Mouse (Mus musculus) forebrain, embryonic 13.5 days (tissue): Measurements from ENCODE around the gene Numbl. TPM values are rescaled to one million over a fixed set of nuclear protein-coding genes. Genes with fewer than 3 reads are reported as not detected.

Experiments
- ATAC-seq: fragments of 200-750 bp; cut with Nextera tagmentation; 2 replicates; pipeline ENCODE4 v1.8.0; 2017
- H3K27ac ChIP-seq: fragments of 300-500 bp; sonication (generic); 2 replicates; pipeline ENCODE4 v1.5.1; 2015; ENCODE audit warnings: inconsistent platforms, mild to moderate bottlenecking, moderate library complexity
- H3K27me3 ChIP-seq: fragments of 300-500 bp; sonication (generic); 2 replicates; pipeline ENCODE4 v1.6.1; 2015; ENCODE audit warnings: mild to moderate bottlenecking, inconsistent platforms
- H3K36me3 ChIP-seq: fragments of 300-500 bp; sonication (generic); 2 replicates; pipeline ENCODE4 v1.6.1; 2015; ENCODE audit warnings: mild to moderate bottlenecking, inconsistent platforms; ENCODE audit not compliant: poor library complexity, severe bottlenecking
- H3K4me1 ChIP-seq: fragments of 300-500 bp; sonication (generic); 2 replicates; pipeline ENCODE4 v1.6.1; 2015; ENCODE audit warnings: inconsistent platforms
- H3K4me2 ChIP-seq: fragments of 300-500 bp; sonication (generic); 2 replicates; pipeline ENCODE4 v1.6.1; 2015; ENCODE audit warnings: inconsistent platforms, mild to moderate bottlenecking, moderate library complexity
- H3K4me3 ChIP-seq: fragments of 300-500 bp; sonication (generic); 2 replicates; pipeline ENCODE4 v1.5.1; 2015; ENCODE audit warnings: mild to moderate bottlenecking, inconsistent platforms
- H3K9ac ChIP-seq: fragments of 300-500 bp; sonication (generic); 2 replicates; pipeline ENCODE4 v1.6.1; 2015; ENCODE audit warnings: mild to moderate bottlenecking, inconsistent platforms
- H3K9me3 ChIP-seq: fragments of 300-500 bp; sonication (generic); replicated peaks from 2 replicates; pipeline ENCODE4 v1.6.1; 2016; ENCODE audit warnings: inconsistent platforms
- WGBS: fragments of 180-500 bp; shearing (Covaris S2); methylation state at CpG from one replicate; pipeline ENCODE4 v1.1.7; 2015; 5-methylcytosine and 5-hydroxymethylcytosine counted together
- polyA plus RNA-seq: library from polyadenylated mRNA; unstranded; fragments of >200 nt; fragmentation: Nextera tagmentation; extraction: Ambion mirVana; gene quantifications from 2 replicates; pipeline ENCODE4 v1.2.1, GENCODE M21; 2015

Gene Numbl
- polyA plus RNA-seq, 1 experiment from 2014 or later, result 32.3 TPM

DNA sequence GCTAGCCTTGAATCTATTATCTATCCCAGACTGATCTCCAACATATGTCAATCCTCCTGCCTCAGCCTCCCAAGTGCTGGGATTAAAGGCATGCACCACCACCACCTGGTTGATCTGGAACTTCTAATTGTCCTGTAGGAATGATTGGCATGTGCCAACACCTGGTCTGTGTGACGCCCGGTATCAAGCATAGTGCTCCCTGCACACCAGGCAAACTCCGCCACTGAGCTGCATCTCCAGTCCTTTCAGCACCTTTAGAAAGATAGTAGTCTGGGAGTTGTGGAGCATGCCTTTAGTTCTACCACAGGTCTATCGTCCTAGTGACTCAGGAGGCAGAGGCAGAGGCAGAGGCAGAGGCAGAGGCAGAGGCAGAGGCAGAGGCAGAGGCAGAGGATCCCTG is 42.1 kb downstream of the Numbl start:
- Histone ChIP-seq H3K27me3 (0 out of 2 replicates have a peak, but pooled peaks cover 3% of the 10 kb centered on the region), H3K9me3 (no peaks in the 10 kb centered on the region), H3K4me3 (no peak overlapping the region), H3K4me2 (no peak overlapping the region), H3K36me3 (no peaks in the 10 kb centered on the region), H3K4me1 (no peaks in the 10 kb centered on the region), H3K9ac (no peak overlapping the region), H3K27ac (no peak overlapping the region)
- 87% methylated on average over 4 of the region's 4 CpGs for WGBS
- no peak for ATAC-seq

DNA sequence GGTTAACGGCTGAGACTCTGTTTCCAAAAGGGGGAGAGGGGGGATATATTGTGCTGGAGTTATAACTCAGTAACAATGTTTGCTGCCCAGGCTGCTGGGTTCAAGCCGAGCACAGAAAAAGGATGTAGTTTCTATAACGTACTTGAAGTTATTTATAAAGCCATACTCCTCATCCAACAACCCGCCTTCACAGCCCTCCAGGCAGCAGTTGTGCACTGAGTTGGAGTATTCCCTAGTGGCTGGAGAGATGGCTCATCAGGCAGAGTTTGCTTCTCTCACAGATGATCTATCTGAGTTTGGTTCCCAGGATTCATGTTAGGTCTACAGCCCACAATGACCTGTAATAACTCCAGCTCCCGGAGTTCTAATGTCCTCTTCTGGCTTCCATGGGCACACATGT is 42.6 kb downstream of the Numbl start:
- H3K27ac ChIP-seq, result no peak overlapping the region
- no peak overlapping the region for H3K4me2 ChIP-seq
- 87% methylated on average over 5 of the region's 5 CpGs for WGBS
- no peaks in the 10 kb centered on the region for H3K36me3 ChIP-seq
- no peaks in the 10 kb centered on the region for H3K4me1 ChIP-seq
- H3K4me3 ChIP-seq, result no peak overlapping the region
- 0 out of 2 replicates have a peak, but pooled peaks cover 3% of the 10 kb centered on the region for H3K27me3 ChIP-seq
- H3K9ac ChIP-seq, result no peak overlapping the region
- no peaks in the 10 kb centered on the region for H3K9me3 ChIP-seq
- no peak for ATAC-seq

DNA sequence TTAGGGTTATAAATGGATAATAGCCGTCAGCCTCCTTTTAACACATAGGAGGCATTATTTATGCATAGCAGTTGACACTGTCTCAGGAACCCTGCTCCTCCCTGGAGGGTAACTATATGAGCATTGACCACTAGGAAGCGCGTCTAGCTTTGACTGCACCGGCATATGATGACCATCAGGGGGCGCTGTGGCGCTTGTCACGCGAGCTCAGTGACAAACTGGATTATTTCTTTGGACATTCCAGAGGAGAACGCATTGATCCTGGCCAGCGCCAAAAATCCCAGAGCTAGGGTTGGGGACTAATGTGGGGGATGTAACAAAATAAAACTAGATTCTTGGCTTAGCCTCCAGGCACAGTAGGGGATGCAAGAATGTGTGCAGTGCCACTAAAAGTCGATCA is 43.9 kb downstream of the Numbl start:
- H3K4me1 ChIP-seq, result no peaks in the 10 kb centered on the region
- H3K27me3 ChIP-seq, result 0 out of 2 replicates have a peak, but pooled peaks cover 3% of the 10 kb centered on the region
- no peak overlapping the region for H3K27ac ChIP-seq
- 9% methylated on average over 11 of the region's 11 CpGs for WGBS
- no peak overlapping the region for H3K9ac ChIP-seq
- H3K4me3 ChIP-seq, result no peak overlapping the region
- H3K36me3 ChIP-seq, result no peaks in the 10 kb centered on the region
- H3K9me3 ChIP-seq, result no peaks in the 10 kb centered on the region
- no peak overlapping the region for H3K4me2 ChIP-seq
- ATAC-seq, result no peak

DNA sequence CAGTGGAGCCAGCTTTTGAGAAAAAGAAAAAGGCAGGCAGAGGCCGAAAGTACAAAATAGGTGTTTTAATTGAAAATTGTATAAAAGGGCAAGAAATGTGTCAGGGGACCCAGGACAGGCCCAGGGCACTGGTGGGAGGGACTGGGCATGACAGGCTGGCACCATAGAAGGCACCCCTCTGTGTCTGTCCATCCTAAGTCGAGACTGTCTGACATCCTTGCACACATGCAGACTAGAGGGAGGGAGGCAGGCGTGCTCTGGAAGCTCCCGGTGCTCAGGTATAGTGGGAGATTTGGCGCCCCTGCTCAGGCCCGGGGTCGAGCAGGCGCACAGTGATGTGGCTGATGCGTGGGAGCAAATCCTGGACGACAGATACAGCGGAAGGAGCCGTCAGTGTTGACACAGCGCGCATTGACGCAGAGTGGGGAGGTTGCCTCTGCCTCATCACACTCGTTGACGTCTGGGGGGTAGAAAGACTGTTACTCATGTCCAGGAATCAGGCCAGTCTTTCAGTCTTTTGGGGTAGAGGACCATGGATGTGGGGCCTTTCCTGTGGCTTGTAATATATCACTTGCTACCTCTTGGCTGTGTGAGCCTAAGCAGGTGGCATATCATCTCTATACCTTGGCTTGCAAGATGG is 47.0 kb downstream of the Numbl start:
- Histone ChIP-seq H3K36me3 (no peaks in the 10 kb centered on the region), H3K27me3 (0 out of 2 replicates have a peak, but pooled peaks cover 11% of the 10 kb centered on the region), H3K4me3 (no peak overlapping the region), H3K4me2 (no peak overlapping the region), H3K9me3 (no peaks in the 10 kb centered on the region), H3K4me1 (peaks cover 6% of the 10 kb centered on the region), H3K9ac (no peak overlapping the region), H3K27ac (no peak overlapping the region)
- ATAC-seq, result no peak
- WGBS, result 91% methylated on average over 17 of the region's 17 CpGs

DNA sequence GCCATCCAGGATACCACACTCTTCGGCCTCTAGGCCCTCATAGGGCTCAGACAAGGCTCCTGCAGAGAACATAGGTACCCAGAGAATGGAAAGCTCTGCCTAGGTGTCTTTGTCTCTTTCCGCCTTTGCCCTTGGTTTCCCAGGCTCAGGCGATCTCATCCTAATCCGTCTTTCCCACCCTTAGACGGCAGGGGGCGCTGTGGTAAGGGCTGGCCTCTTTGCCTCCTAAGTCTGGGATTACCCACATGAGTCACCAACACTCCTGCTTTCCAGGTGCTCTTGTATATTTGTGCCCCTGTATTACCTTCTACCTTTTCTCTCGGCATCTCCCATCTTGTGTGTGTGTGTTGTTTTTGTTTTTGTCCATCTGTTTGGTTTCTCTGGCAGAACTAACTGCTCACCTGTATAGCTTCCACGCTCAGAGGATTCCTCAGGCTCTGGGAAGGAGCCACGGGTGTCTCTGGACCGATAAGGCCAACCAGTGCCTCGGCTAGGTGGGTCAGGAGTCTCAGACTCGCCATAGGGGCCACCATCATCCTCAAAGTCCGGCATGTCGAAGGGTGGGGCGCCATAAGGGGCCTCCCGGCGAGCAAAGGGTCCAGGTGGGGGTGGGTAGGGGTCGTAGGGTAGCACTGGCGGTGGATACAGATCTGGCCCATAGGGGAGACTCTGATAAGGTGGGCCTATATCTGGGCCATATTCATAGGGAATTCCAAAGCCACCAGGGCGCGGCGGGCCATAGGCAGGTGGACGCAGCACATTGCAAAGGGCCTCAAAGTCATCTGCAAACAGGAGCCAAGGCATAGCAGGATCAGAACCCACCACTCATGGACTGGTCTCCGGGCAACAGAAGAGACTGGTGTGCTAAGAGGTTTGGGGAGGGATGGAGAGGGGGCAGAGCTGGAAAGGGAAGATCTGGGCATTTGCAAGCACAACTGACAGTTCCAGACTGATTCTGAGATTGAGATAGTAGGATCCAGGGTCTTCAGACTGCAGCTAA is 48.2 kb downstream of the Numbl start:
- Histone ChIP-seq H3K27me3 (0 out of 2 replicates have a peak, but pooled peaks cover 16% of the 10 kb centered on the region), H3K4me3 (no peak overlapping the region), H3K9me3 (no peaks in the 10 kb centered on the region), H3K4me1 (peaks cover 17% of the 10 kb centered on the region), H3K4me2 (no peak overlapping the region), H3K36me3 (no peaks in the 10 kb centered on the region), H3K27ac (no peak overlapping the region), H3K9ac (no peak overlapping the region)
- ATAC-seq, result no peak
- WGBS, result 80% methylated on average over 24 of the region's 24 CpGs

DNA sequence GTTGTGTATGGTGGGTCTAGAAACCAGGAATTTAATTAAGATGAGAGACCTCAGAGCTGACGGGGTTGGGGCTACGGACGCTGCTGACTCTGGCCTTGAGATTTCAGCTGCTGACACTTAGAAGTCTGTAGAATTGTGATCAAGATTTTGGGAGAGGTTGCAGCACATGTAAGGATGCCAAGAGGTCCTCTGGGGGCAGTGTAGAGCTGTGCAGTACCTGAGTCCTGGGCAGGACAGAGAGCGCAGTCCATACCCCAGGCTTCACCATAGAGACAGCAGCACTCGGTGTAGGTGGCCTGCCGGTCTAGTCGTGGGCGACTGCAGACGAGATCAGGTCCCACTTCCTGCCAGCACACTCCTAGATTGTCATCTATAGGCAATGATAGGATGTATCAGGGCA is 49.3 kb downstream of the Numbl start:
- WGBS, result 60% methylated on average over 9 of the region's 9 CpGs
- Histone ChIP-seq H3K27me3 (0 out of 2 replicates have a peak, but pooled peaks cover 13% of the 10 kb centered on the region), H3K9ac (no peak overlapping the region), H3K4me1 (peaks cover 17% of the 10 kb centered on the region), H3K9me3 (no peaks in the 10 kb centered on the region), H3K4me3 (no peak overlapping the region), H3K4me2 (no peak overlapping the region), H3K27ac (no peak overlapping the region), H3K36me3 (no peaks in the 10 kb centered on the region)
- ATAC-seq, result no peak

DNA sequence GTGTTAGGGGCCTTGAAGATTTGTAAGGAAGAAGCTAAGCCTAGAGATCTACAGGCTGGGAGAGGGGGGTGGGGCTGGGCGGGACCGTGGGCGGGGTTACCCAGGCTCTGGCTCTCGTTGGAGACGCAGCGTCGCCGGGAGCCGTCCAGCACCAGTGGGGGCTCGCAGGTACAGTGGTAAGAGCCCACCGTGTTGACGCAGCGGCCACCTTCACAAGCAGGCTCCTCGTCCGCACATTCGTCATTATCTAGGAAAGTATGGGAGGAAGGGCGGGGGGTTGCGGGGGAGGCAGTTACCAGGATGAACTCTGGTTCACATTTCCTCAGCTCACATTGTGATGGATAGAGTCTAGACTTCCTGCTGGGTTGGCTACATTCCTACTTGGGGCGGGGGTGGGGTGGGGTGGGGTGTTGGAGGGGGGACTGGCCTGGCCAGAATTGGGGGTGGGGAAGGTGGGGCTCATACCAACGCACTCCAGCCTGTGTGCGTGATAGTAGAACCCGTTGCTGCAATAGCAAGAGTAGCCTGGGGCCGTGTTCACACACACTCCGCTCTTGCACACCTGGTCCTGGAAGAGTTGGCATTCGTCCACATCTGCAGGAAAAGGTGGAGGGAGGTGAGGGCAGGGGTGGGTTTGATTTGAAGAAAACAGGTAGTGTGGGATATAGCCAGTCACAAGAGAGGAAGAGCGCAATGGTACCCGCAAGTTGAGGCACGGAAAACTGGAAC is 50.8 kb downstream of the Numbl start:
- no peak overlapping the region for H3K27ac ChIP-seq
- H3K9me3 ChIP-seq, result peaks cover 9% of the 10 kb centered on the region
- H3K4me1 ChIP-seq, result peaks cover 17% of the 10 kb centered on the region
- WGBS, result 14% methylated on average over 28 of the region's 28 CpGs
- no peak overlapping the region for H3K9ac ChIP-seq
- 0 out of 2 replicates have a peak, but pooled peaks cover 13% of the 10 kb centered on the region for H3K27me3 ChIP-seq
- peak overlapping the region; percentile 57 for H3K4me2 ChIP-seq
- H3K36me3 ChIP-seq, result peaks cover 5% of the 10 kb centered on the region; the same call in 1 of the 2 replicates
- ATAC-seq, result no peak
- H3K4me3 ChIP-seq, result peak overlapping the region; percentile 24

DNA sequence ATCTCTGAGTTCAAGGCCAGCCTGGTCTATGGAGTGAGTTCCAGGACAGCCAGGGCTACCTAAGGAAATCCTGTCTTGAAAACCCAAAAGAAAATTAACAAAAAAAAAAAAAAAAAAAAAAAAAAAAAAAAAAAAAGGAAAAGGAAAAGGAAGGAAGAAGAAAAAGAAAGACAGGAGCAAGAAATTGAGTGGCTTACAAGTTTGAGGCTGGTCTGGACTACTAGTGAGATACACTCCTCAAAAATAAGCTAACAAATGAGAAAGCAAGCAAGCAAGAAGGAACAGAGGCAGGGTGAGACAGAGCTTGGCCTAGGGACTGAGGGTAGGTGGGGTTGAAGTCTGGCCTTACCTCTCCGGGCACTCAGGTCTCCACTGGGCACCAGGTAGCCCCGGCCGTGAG is 51.6 kb downstream of the Numbl start:
- peak overlapping the region; percentile 63 for H3K4me2 ChIP-seq
- 0 out of 2 replicates have a peak overlapping the region, but pooled peaks have one; percentile 35 for H3K4me3 ChIP-seq
- H3K4me1 ChIP-seq, result peaks cover 17% of the 10 kb centered on the region
- H3K27ac ChIP-seq, result no peak overlapping the region
- WGBS, result 48% methylated on average over 3 of the region's 3 CpGs
- 0 out of 2 replicates have a peak, but pooled peaks cover 13% of the 10 kb centered on the region for H3K27me3 ChIP-seq
- ATAC-seq, result no peak
- peaks cover 12% of the 10 kb centered on the region; the same call in 1 of the 2 replicates for H3K36me3 ChIP-seq
- peak overlapping the region; percentile 63; the same call in 1 of the 2 replicates for H3K9ac ChIP-seq
- peaks cover 13% of the 10 kb centered on the region for H3K9me3 ChIP-seq

DNA sequence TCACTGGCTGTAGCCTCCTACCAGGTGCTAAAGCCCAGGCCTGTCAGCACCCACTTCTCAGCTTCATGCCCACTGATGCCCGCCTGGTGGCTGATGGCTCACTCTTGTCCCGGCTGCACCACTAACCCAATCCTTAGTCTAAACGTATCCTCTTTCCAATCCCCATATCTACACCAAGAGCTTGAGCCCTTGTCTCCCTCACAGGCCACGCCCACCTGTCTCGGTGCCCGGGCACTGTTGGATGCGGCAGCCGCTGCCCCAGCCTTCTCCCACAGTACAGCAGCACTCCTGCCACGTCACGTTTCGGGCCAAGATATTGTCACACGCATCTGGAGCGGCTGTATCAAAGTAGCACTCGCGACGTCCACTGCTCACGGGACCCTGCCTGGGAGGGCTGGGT is 52.1 kb downstream of the Numbl start:
- peaks cover 12% of the 10 kb centered on the region; the same call in 1 of the 2 replicates for H3K36me3 ChIP-seq
- H3K9ac ChIP-seq, result peak overlapping the region; percentile 63
- H3K27ac ChIP-seq, result no peak overlapping the region; the same call in 1 of the 2 replicates
- peak; percentile 79 for ATAC-seq
- H3K27me3 ChIP-seq, result 0 out of 2 replicates have a peak, but pooled peaks cover 13% of the 10 kb centered on the region
- H3K4me2 ChIP-seq, result peak overlapping the region; percentile 63
- H3K9me3 ChIP-seq, result peaks cover 13% of the 10 kb centered on the region
- H3K4me1 ChIP-seq, result peaks cover 17% of the 10 kb centered on the region
- 3% methylated on average over 17 of the region's 17 CpGs for WGBS
- peak overlapping the region; percentile 35 for H3K4me3 ChIP-seq

DNA sequence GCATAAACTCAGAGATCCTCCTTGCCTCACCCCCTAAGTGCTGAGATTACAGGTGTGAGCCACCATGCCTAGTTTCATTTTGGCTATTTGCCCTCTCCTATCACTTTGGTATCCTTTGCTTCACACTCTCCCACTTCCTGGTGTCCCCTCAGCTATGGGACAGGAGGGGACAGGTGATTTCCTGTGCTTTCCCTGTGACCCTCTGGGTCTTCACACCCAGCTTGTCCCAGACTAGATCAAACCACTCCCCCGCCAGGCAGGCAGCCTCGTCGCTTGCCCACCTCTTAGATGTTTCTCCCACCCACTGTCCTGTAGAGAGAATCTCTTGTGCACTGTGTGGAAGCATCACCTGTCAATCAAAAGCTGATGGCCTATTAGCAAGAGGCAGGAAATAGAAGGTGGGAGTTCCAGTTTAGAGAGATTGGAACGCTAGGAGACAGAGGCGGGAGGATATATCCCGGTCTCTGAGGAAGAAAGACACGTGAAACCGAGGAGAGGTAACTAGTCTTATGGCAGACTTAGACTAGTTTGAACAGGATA is 52.8 kb downstream of the Numbl start:
- H3K27me3 ChIP-seq, result 0 out of 2 replicates have a peak, but pooled peaks cover 13% of the 10 kb centered on the region
- peak overlapping the region; percentile 63; the same call in 1 of the 2 replicates for H3K9ac ChIP-seq
- ATAC-seq, result no peak
- peaks cover 13% of the 10 kb centered on the region for H3K9me3 ChIP-seq
- H3K27ac ChIP-seq, result no peak overlapping the region
- H3K4me2 ChIP-seq, result peak overlapping the region; percentile 63
- H3K4me3 ChIP-seq, result no peak overlapping the region
- 60% methylated on average over 8 of the region's 8 CpGs for WGBS
- H3K36me3 ChIP-seq, result peaks cover 12% of the 10 kb centered on the region; the same call in 1 of the 2 replicates
- peaks cover 21% of the 10 kb centered on the region for H3K4me1 ChIP-seq

DNA sequence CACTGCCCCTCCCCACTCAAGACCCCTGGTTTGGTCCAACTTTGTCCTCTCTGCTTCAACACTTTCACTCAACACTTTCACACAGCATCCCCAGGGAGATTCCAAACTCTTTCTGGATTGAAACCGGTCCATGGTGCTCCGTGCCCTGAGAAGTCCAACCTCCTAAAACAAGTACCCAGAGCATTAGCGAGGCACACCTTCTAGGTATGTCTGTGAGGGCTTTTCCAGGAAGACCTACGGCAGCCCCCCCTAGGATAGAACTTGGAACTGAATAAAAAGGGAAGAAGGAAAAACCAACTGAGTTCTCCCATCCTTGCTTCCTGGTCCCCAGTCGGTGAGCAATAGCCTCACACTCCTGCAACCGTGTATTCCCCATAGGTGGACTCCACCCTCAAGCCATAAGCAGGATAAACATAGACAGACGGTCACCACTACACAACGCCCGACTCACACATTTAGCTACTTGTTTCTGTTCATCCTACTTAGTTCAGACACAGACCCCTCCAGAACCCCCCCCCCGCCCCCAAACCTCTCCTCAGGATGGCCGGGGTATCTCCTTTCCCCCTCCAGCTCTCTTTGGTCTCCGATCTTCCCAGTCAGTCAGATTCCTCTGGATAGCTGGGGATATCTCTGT is 53.5 kb downstream of the Numbl start:
- Histone ChIP-seq H3K27me3 (0 out of 2 replicates have a peak, but pooled peaks cover 13% of the 10 kb centered on the region), H3K9me3 (peaks cover 13% of the 10 kb centered on the region), H3K4me3 (no peak overlapping the region), H3K4me2 (no peak overlapping the region), H3K36me3 (peaks cover 12% of the 10 kb centered on the region; the same call in 1 of the 2 replicates), H3K4me1 (peaks cover 25% of the 10 kb centered on the region), H3K9ac (no peak overlapping the region), H3K27ac (no peak overlapping the region)
- ATAC-seq, result no peak
- WGBS, result 93% methylated on average over 12 of the region's 12 CpGs
